Mouse (Mus musculus): ENCODE results near the gene Sec1. TPM values are rescaled to one million over a fixed set of nuclear protein-coding genes. Genes with fewer than 3 reads are reported as not detected.

Gene Sec1
- 1 to 10 TPM in 1 of 4 experiments, under 1 TPM in 3; 0.63 to 1.1 (median 0.87) TPM for total RNA-seq (2022)

GRCm38 (mm10) chr7:45693921-45694591, at the start of gene Sec1:
Sec1 (minus strand) TSS chr7:45694402.
- DNase-seq (ENCODE audit: low spot score in 2 of 2), result no peak

DNA sequence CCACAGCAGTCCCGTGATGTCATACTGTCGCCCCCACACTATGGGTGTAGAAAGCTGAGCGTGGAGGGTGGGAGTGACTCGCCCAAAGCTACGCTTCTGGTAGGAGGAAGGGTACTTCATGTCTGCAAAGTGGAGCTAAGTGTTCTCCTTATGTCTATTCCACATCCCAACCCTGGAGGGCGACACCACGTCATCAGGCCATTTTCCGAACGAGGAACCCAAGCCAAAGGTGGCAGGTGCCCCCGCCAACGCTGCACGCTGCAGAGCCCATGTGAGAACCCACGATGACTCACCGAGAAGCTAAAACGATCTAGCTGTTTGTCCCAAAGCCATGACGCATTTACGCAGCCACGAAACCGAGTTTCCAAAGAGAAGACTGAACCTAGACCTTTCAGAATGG, 48.1 kb upstream of the Sec1 start:
- DNase-seq (ENCODE audit: low spot score in 2 of 2), result peak; percentile 65 to 87

GRCm38 (mm10) chr7:45741777-45742176, 47.6 kb upstream of the Sec1 start:
- peak in 1 of 2 experiments; percentile 30 for DNase-seq (ENCODE audit: low spot score in 2 of 2)

GRCm38 (mm10) chr7:45741308-45741707, 47.1 kb upstream of the Sec1 start:
- no peak for DNase-seq (ENCODE audit: low spot score in 2 of 2)

DNA sequence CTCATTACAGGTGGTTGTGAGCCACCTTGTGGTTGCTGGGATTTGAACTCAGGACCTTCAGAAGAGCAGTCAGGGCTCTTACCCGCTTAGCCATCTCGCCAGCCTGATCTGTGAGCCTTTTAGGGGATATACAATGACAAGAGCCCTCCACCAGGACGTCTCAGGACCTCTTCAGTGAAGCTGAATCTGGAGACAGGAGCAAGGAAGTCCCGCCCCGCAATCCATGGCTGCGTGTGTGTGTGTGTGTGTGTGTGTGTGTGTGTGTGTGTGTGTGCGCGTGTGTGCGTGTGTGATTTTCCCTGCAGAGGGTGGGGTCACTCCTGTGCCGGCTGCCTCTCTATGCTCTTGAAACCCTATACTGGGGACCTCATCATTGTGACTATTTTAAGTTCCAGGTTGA, 45.6 kb upstream of the Sec1 start:
- no peak for DNase-seq (ENCODE audit: low spot score in 2 of 2)

DNA sequence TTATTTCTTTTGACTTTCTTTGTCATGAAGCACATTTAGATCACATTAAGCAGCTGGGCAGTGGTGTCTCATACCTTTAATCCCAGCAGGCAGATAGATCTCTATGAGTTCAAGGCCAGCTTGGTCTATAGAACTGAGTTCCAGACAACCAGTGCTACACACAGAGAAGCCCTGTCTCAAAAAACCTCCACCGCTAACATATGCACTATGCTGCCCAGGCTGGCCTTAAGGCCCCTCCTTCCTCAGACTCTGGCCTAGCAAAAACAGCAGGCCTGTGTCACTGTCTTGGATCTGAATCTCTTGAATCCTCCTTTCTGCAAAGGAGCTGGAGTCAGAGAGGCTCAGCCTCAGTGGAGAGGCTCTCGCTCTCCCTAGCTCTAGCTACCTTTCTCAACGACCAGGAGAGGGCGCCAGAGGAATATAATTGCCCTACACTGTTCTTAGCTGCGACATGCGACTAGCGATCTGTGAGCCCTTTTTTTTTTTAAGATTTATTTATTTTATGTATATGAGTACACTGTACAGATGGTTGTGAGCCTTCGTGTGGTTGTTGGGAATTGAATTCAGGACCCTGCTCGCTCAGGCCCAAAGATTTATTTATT, 45.1 kb upstream of the Sec1 start:
- DNase-seq (ENCODE audit: low spot score in 2 of 2), result peak in 1 of 2 experiments; percentile 64

DNA sequence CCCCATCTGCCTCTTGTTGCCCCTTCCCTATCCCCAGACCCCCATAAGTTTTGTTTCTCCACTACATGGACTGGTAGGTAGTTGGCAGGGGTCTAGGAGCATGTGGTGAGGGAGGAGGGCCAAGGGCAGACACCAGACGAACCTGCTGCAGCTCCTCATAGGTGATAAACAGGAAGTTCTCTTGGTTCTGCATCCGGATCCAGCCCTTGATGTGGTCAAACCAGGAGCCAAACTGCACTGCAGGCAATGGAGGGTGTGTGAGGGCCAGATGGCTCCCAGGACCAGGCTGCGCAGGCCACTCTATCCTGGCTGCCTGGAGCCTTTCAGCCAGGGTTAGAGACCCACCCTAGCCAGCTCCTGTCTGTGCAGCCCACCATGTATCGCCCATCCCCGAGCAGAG, 39.3 kb upstream of the Sec1 start:
- DNase-seq (ENCODE audit: low spot score in 2 of 2), result no peak

- no peak for DNase-seq (ENCODE audit: low spot score in 2 of 2)
Observed at GRCm38 (mm10) chr7:45730727-45731431, 36.7 kb upstream of the Sec1 start.

DNA sequence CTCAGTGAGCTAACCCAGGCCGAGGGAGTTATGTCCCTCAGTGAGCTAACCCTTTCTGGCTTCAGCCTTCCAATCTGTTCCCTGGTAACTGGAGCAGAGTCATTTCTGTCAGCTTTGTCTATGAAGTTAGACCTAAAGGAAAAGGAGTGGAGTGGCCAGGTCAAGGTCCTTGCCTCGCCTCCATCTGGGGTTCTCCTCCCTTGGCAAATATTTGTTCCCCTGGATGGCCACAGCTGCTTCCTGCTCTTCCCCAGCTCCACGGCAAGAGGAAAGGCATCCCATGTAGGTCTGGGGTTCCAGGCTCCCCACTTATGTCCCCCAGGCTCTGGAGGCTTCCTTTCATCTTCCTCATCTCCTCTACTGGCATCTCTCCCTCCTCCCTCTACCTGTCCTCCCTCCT, 33.4 kb upstream of the Sec1 start:
- no peak for DNase-seq (ENCODE audit: low spot score in 2 of 2)

DNA sequence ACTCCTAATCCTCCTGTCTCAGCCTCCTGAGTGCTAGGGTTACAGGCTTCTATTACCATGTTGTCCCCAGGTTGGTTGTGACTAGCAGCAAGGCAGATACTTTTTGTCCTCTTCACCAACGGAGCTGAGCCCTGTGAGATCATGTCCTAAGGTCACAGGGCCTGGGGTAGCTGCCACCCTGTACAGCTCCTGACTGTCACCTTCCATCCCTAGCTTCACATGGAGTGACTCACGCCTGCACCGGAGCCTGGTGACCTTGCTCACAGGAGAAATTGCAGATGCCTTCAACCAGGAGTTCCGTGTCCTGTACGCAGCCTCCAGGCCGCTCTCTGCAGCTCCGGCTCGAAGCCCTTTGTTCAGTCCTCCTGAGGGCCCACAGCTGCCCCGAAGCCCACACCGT, 32.2 kb upstream of the Sec1 start:
- DNase-seq (ENCODE audit: low spot score in 2 of 2), result no peak

DNA sequence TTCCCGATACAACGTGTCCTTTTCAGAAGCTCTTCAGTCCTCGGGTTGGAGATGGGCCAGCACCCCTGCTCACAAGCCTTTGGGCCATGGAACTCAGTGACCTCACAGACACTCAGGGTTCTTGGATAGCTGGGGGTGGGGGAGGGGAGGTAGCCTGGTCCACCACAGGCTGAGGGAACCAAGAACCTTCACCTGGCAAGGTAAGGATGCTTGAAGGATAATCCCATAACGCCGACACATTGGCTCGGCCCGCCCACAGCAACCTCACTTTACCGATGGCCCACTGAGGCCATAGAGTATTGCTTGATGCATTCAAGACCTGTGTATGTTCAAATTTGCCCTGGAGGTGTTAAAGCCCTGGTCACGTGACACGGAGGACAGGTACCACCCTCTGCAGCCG, 31.5 kb upstream of the Sec1 start, which contains the start of gene Spaca4:
Spaca4 (minus strand) TSS at position 101 of the 400 bp plus-strand sequence.
- no peak for DNase-seq (ENCODE audit: low spot score in 2 of 2)

GRCm38 (mm10) chr7:45725151-45725550, 30.9 kb upstream of the Sec1 start:
- DNase-seq (ENCODE audit: low spot score in 2 of 2), result no peak

- DNase-seq (ENCODE audit: low spot score in 2 of 2), result no peak
Observed at GRCm38 (mm10) chr7:45723781-45724180, 29.6 kb upstream of the Sec1 start.

DNA sequence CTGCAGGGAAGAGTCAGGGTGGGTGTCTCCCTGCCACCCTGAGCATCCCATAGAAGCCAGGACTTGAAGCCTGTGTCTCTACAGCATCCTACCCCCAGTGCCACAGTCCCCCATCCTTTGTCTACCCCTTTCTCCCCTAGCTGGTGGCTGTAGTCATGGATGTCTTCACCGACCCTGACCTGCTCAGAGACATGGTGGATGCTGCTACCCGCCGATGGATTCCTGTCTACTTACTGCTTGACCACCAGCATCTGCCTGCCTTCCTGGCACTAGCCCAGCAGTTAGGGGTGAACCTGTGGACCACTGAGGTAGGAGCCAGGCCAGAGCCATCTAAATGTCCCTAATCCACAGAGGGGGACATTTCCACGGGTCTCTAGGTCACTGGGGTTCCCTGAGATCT, 29.1 kb upstream of the Sec1 start:
- no peak for DNase-seq (ENCODE audit: low spot score in 2 of 2)

GRCm38 (mm10) chr7:45722348-45722713, 28.1 kb upstream of the Sec1 start:
- no peak for DNase-seq (ENCODE audit: low spot score in 2 of 2)

DNA sequence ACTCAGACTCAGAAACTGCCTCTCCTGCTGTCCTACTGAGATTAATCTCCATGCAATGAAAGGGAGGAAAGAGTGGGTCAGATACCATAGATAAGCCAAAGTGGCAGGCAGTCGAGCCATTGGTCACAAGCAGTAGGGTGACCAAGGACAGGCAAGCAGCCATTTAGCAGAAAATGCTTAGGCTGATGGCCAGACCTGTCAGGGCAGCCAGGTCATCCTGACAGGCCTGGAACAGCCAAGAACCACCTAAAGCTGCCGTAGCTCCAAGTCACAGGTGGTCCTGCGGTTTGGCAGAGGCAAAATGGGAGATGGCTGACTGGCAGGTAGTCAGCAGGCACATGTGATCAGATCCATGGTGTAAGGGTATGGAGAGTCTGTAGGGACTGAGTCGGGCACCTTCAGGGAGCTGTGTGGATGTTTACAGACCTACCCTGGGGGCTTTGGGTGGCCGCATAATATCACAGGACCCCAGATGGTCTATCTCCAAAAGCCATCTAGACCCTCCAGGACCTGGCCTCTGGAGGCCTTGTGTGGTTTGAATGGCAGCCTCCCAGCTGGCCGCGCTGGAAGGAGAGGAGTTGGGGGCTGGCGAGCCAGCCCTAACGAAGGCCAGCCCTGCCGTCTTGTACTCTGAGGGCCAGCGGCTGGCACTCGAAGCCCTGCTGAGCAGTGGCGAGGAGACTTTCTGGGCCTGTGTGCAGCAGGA, 27.6 kb upstream of the Sec1 start:
- no peak for DNase-seq (ENCODE audit: low spot score in 2 of 2)

DNA sequence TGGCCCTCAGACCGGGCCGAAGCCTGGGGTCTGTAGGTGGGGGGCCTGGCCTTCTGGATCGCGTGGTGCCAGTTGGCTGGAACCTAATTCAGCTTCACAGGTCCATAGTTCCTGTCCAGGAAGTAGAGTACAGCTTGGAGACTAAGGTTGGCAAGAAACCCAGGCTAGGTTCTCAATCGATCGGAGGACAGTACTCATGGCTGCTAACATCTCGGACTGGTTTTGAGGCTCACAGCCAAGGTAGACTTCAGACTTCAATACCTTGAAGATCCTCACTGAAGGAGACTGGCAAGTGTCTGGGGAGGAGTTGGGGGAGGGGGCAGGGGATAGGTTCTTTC, 27.0 kb upstream of the Sec1 start:
- DNase-seq (ENCODE audit: low spot score in 2 of 2), result no peak

DNA sequence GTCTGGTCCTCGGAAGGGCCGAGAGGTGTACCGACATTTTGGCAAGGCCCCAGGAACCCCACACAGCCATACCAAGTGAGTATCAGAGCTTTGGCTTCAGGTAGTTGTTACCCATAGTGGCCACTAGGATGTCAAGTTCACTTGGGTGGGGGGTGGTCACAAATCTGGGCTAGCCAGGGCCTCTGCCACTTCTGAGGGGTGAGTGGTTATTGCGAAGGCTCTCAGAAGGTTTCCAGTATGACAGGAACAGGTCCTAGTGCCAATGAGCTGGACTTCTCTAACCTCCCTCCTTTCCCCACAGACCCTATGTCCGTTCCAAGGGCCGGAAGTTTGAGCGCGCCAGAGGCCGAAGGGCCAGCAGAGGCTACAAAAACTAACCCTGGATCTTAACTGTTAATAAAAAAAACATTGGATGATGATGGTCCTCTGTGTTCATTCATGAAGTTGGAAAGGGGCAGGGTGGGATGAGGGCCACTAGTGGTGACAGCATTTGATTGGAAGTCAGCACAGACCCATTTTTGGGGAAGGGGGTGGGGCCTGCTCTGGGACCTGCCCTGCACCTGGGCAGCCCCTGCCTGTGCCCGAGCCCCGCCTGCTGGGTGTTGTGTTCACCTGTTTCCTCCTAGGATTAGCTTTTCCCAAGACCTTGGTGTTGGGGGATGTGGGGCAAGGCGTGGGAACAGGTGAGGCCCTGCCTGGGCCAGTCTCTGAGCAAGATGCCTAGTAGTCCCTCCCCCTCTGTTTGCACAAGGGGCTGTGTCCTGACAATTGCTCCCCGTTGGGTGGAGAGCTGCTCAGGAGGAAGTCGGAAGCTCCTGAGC, 26.4 kb upstream of the Sec1 start, which contains the start of gene Fam83e:
Fam83e (plus strand) TSS at position 800 of the 821 bp plus-strand sequence.
- DNase-seq (ENCODE audit: low spot score in 2 of 2), result no peak

DNA sequence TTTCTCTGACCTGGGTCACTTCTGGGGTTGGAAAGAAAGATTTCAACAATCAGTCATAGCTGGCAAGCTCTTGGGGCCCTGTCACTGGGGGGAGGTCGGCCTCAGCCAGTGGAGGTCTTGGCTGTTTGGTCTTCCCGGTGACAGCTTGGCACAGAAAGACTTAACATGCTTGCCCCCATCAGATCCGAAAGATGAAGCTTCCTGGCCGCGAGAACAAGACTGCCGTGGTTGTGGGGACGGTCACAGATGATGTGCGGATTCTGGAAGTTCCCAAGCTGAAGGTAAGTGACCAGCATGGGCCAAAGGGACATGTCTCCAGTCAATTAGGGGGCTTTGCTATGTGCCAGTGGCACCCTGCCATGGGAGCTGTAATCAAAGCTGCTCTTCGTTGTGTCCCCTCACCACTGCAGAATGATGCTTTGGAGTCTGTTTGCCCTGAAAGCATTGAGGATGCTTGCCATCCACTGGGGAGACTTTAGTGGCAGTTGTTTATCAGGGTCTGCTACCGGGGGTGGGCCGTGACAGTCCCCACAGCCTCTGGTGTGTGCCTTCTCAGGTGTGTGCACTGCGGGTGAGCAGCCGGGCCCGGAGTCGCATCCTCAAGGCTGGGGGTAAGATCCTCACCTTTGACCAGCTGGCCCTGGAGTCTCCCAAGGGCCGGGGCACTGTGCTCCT, 25.7 kb upstream of the Sec1 start:
- DNase-seq (ENCODE audit: low spot score in 2 of 2), result no peak

DNA sequence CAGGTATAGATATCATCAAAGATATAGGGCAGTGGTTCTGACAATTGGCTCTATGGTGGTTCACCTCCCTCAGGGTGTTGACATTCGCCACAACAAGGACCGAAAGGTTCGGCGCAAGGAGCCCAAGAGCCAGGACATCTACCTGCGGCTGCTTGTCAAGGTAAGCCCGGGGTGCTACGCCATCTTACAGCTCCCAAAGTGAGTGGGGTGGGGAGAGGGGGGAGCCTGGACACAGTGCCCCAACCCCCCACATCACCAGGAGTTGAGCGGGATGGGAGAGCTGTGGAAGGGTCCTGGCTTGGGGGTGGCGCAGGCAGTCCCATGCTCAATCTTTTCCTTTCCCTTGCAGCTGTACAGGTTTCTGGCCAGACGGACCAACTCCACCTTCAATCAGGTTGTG, 25.0 kb upstream of the Sec1 start:
- no peak for DNase-seq (ENCODE audit: low spot score in 2 of 2)

- no peak for DNase-seq (ENCODE audit: low spot score in 2 of 2)
Observed at GRCm38 (mm10) chr7:45718331-45718730, 24.1 kb upstream of the Sec1 start.

All from left cerebral cortex, adult 8-10 months (tissue).